ENCODE assay signal across 8 mouse cellular contexts in the genomic region with DNA sequence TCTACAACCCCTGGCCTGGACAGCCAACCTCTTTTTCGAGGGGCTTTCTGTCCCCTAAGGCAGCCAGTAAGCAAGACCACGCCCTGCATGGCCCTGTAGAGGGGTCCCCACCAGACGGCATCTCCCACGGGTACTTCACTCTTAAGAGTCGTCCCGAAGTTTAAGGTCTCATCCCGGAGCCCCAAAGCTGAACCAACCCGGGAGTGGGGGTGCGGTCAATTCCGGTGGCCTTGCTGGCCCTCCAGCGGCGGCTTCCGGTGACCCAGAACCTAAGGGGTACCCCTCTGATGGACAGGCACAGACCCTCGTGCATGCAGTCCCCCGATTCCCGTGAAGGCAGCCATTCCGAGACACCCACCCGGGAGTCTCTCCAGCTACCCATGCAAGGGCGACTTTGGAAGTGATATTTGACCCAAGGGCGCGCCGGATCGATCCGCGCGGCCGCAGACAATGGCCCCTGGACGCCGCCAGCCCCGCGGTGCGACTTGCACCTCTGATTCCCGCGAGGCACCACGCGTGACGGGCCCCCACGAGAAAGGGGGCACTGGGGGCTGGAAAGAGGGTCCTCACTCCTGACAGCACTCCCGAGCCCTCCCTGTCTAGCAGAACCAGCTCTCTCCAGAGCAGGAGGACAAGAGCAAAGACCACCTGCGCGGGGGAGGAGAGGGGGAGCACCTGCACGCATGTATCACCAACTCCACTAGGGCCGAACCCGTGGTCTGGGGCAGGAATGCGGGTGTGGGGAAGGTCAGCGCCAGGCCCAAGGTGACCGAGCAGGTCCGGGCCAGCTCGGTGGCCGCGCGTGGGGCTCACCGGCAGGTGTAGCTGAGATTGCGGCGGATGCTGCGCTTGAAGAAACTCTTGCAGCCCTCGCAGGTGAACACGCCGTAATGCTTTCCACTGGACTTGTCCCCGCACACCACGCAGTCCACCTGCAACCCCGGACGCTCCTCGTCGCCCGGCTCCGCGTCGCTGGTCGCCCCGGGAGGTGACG. TPM values are rescaled to one million over a fixed set of nuclear protein-coding genes. Genes with fewer than 3 reads are reported as not detected.
A peak's percentile ranks its signal among the peaks of the same experiment; 100 is the strongest.
DNase-seq lines count a peak whose midpoint lies in the region; ATAC-seq lines count a peak whose summit lies in the region.

No protein-coding gene starts in this region.

- peak overlapping the region; percentile 98 for H3K4me2 ChIP-seq in heart, embryonic 14.5 days (ENCODE audit: low read length)
- peak overlapping the region; percentile 99 for H3K4me2 ChIP-seq in midbrain, embryonic 16.5 days (ENCODE audit: low read length)

- peak overlapping the region; percentile 88 to 90 for H3K4me3 ChIP-seq in heart, embryonic 14.5 days (ENCODE audit: control insufficient read depth in 1 of 2, insufficient read depth in 1 of 2, low read depth in 1 of 2, low read length in 2 of 2)
- peak overlapping the region; percentile 72 for H3K4me3 ChIP-seq in midbrain, embryonic 16.5 days (ENCODE audit: low read depth, low read length)

- peaks cover 30% of the 10 kb centered on the region for H3K36me3 ChIP-seq in heart, embryonic 14.5 days (ENCODE audit: control insufficient read depth, insufficient read depth, low read length)
- no peaks in the 10 kb centered on the region for H3K36me3 ChIP-seq in midbrain, embryonic 16.5 days (ENCODE audit: control insufficient read depth, insufficient read depth, low read length)

- 2% methylated on average over 72 of the region's 72 CpGs for WGBS in heart, embryonic 14.5 days
- WGBS in midbrain, embryonic 16.5 days: under 1% methylated on average over 68 of the region's 72 CpGs

- no peaks in the 10 kb centered on the region for H3K27me3 ChIP-seq in heart, embryonic 14.5 days (ENCODE audit: control insufficient read depth, insufficient read depth, low read length)
- H3K27me3 ChIP-seq in midbrain, embryonic 16.5 days (ENCODE audit: control insufficient read depth, insufficient read depth, low read depth, low read length): no peaks in the 10 kb centered on the region

- H3K4me1 ChIP-seq in heart, embryonic 14.5 days (ENCODE audit: control insufficient read depth in 2 of 2, insufficient read depth in 2 of 2, low read length in 2 of 2): peaks cover 17 to 44% of the 10 kb centered on the region in 2 experiments
- peaks cover 38% of the 10 kb centered on the region for H3K4me1 ChIP-seq in midbrain, embryonic 16.5 days (ENCODE audit: control insufficient read depth, insufficient read depth, low read length)

- no peaks in the 10 kb centered on the region for H3K9me3 ChIP-seq in heart, embryonic 14.5 days (ENCODE audit: control insufficient read depth, low read length)
- H3K9me3 ChIP-seq in midbrain, embryonic 16.5 days (replicated peaks; ENCODE audit: control insufficient read depth, low read length, poor library complexity, severe bottlenecking): no peaks in the 10 kb centered on the region

- ATAC-seq in heart, embryonic 14.5 days (ENCODE audit: insufficient number of reproducible peaks, insufficient read depth, low FRiP score, low read depth): no peak
- no peak for ATAC-seq in midbrain, embryonic 16.5 days
- no peak for ATAC-seq in inflammation-experienced regulatory T-cells, adult 6 months

- H3K27ac ChIP-seq in heart, embryonic 14.5 days (replicated peaks in 1 of 2; ENCODE audit: control insufficient read depth in 1 of 2, insufficient read depth in 1 of 2, low read depth in 2 of 2, low read length in 2 of 2): peak overlapping the region; percentile 18 to 87; a peak in 2 of 4 replicates
- no peak overlapping the region for H3K27ac ChIP-seq in midbrain, embryonic 16.5 days (ENCODE audit: low read length)

- peak overlapping the region; percentile 94 for H3K9ac ChIP-seq in heart, embryonic 14.5 days (ENCODE audit: low read length)
- peak overlapping the region; percentile 86 for H3K9ac ChIP-seq in midbrain, embryonic 16.5 days (ENCODE audit: low read depth, low read length)

- peak; percentile 32 for DNase-seq in embryo, embryonic 10 days (ENCODE audit: low spot score)
- DNase-seq in embryo, embryonic 10.5 days (ENCODE audit: low spot score): no peak
- peak; percentile 48 to 73 for DNase-seq in adrenal gland, postnatal 36 days
- DNase-seq in kidney, postnatal 14 days: peak; percentile 60
- no peak for DNase-seq in right cerebral cortex, postnatal 14 days

RNA-seq across cellular contexts. Expression of gene Nr2f6, which starts 1.3 kb away (rescaled TPM):
- 10 to 100 TPM; 69.8 to 71.8 TPM for total RNA-seq in adrenal gland, postnatal 36 days (2021)
- 57.1 and 62.4 TPM in 2 replicates for polyA plus RNA-seq in heart, embryonic 14.5 days (2014; fragmentation: Nextera tagmentation; extraction: Ambion mirVana)
- polyA plus RNA-seq in midbrain, embryonic 16.5 days (2015; fragmentation: Nextera tagmentation; extraction: Ambion mirVana): 19.8 and 20.1 TPM in 2 replicates
- 1 to 10 TPM in 2 of 3 experiments, under 1 TPM in 1; 0.93 to 2.4 (median 1.1) TPM for polyA plus RNA-seq in inflammation-experienced regulatory T-cells, adult 6 months (2017; shearing (Covaris generic))

RNA-seq across cellular contexts. Expression of gene Ocel1, which starts 9.4 kb away (rescaled TPM):
- 10 to 100 TPM; 16.6 to 22.1 TPM for total RNA-seq in adrenal gland, postnatal 36 days (2021)
- polyA plus RNA-seq in heart, embryonic 14.5 days (2014; fragmentation: Nextera tagmentation; extraction: Ambion mirVana): 3.6 TPM in 2 replicates
- 5.1 and 5.3 TPM in 2 replicates for polyA plus RNA-seq in midbrain, embryonic 16.5 days (2015; fragmentation: Nextera tagmentation; extraction: Ambion mirVana)
- 1 to 10 TPM; 3.3 to 4.7 (median 4.5) TPM for polyA plus RNA-seq in inflammation-experienced regulatory T-cells, adult 6 months (2017; shearing (Covaris generic))

RNA-seq across cellular contexts. Expression of gene Use1, which starts 13.8 kb away (rescaled TPM):
- 100 to 1,000 TPM; 192 to 200 TPM for total RNA-seq in adrenal gland, postnatal 36 days (2021)
- polyA plus RNA-seq in heart, embryonic 14.5 days (2014; fragmentation: Nextera tagmentation; extraction: Ambion mirVana): 87.1 and 95.4 TPM in 2 replicates
- 117 and 123 TPM in 2 replicates for polyA plus RNA-seq in midbrain, embryonic 16.5 days (2015; fragmentation: Nextera tagmentation; extraction: Ambion mirVana)
- 100 to 1,000 TPM; 185 to 341 (median 339) TPM for polyA plus RNA-seq in inflammation-experienced regulatory T-cells, adult 6 months (2017; shearing (Covaris generic))

RNA-seq across cellular contexts. Expression of gene Ushbp1, which starts 15.1 kb away (rescaled TPM):
- total RNA-seq in adrenal gland, postnatal 36 days (2021): 10 to 100 TPM; 12.7 to 20.6 TPM
- 10.8 TPM in 2 replicates for polyA plus RNA-seq in heart, embryonic 14.5 days (2014; fragmentation: Nextera tagmentation; extraction: Ambion mirVana)
- 7.4 and 8.1 TPM in 2 replicates for polyA plus RNA-seq in midbrain, embryonic 16.5 days (2015; fragmentation: Nextera tagmentation; extraction: Ambion mirVana)
- polyA plus RNA-seq in inflammation-experienced regulatory T-cells, adult 6 months (2017; shearing (Covaris generic)): under 1 TPM in 2 of 3 experiments, not detected in 1; 0.13 to 0.21 TPM

RNA-seq across cellular contexts. Expression of gene Babam1, which starts 16.2 kb away (rescaled TPM):
- total RNA-seq in adrenal gland, postnatal 36 days (2021): 100 to 1,000 TPM in 1 of 2 experiments, 10 to 100 TPM in 1; 90.6 to 102 TPM
- 84.5 and 86.1 TPM in 2 replicates for polyA plus RNA-seq in heart, embryonic 14.5 days (2014; fragmentation: Nextera tagmentation; extraction: Ambion mirVana)
- polyA plus RNA-seq in midbrain, embryonic 16.5 days (2015; fragmentation: Nextera tagmentation; extraction: Ambion mirVana): 89.8 and 91.0 TPM in 2 replicates
- polyA plus RNA-seq in inflammation-experienced regulatory T-cells, adult 6 months (2017; shearing (Covaris generic)): 10 to 100 TPM; 52.0 to 70.5 (median 54.7) TPM

Comparison
In these comparisons a context has a peak if more than half of its experiments do, and no peak if none do; other contexts are left out.
1. DNase-seq: peak in embryo, embryonic 10 days (single experiment), adrenal gland, postnatal 36 days (2 of 2) and kidney, postnatal 14 days (single experiment); none in embryo, embryonic 10.5 days (single experiment) and right cerebral cortex, postnatal 14 days (single experiment).